Mouse (Mus musculus): ENCODE data around the gene Vhl.

DNA sequence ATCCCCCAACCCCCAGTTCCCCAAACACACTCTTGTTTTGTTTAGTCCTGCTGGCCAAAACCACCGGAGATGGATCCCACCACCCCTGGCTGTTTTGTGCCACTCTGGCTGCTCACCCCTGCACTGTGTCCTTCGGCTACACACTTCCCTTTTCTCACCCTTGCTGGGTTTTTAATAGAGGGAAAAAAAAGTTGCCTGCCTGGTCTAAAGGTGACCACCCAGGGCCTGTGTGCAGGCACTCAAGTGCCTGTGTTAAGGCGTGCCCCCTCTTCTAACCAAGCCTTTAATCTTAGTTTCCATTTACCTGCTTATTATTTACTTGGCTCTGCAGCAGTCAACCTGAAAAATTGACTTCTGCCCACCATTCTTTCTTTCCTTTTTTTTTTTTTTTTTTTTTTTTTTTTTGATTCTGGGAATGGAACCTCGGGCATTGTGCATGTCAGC, 26.5 kb downstream of the Vhl start:
- TF ChIP-seq CTCF (IDR thresholded peaks at IDR 0.05) (no peak), POLR2A (IDR thresholded peaks at IDR 0.05; ENCODE audit: insufficient read depth, low read depth, low read length) (no peak)

Measured in heart, adult 2 months (tissue).